Mouse (Mus musculus): ENCODE data around the gene Ppp2r2d.

GRCm38 (mm10) chr7:138818314-138818713, 27.6 kb upstream of the Ppp2r2d start:
- TF ChIP-seq CTCF (IDR thresholded peaks at IDR 0.05; ENCODE audit: borderline replicate concordance, extremely low read depth, insufficient read depth, insufficient read length), result peak; percentile 43; the same call in 1 of the 2 replicates
- no peak for TF ChIP-seq POLR2A (IDR thresholded peaks at IDR 0.05; ENCODE audit: borderline replicate concordance, extremely low read depth, insufficient read depth, insufficient read length, poor library complexity, severe bottlenecking)

Measured in brain, embryonic 14.5 days (tissue).